Mouse (Mus musculus) T-cell, adult 2 months (primary cell): ENCODE measurements around the gene Col1a1.

Experiments used
- DNase-seq: peaks from one replicate; pipeline ENCODE4 v3.0.0; 2022; ENCODE audit warnings: low spot score

Col1a1 gene

DNA sequence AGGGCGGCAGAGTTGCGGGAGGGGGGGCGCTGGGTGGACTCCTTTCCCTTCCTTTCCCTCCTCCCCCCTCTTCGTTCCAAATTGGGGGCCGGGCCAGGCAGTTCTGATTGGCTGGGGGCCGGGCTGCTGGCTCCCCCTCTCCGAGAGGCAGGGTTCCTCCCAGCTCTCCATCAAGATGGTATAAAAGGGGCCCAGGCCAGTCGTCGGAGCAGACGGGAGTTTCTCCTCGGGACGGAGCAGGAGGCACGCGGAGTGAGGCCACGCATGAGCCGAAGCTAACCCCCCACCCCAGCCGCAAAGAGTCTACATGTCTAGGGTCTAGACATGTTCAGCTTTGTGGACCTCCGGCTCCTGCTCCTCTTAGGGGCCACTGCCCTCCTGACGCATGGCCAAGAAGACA lies at the start of gene Col1a1:
Gene Col1a1, plus strand, starts transcription at position 180 of the 400 bp plus-strand sequence.
- DNase-seq = no peak

- no peak for DNase-seq
These were observed 44.9 kb upstream of the Col1a1 start for GRCm38 (mm10) chr11:94891155-94891554.

- no peak for DNase-seq
These were observed 39.2 kb upstream of the Col1a1 start for GRCm38 (mm10) chr11:94896753-94897376.

GRCm38 (mm10) chr11:94901231-94901630 lies 34.8 kb upstream of the Col1a1 start:
- no peak for DNase-seq

DNA sequence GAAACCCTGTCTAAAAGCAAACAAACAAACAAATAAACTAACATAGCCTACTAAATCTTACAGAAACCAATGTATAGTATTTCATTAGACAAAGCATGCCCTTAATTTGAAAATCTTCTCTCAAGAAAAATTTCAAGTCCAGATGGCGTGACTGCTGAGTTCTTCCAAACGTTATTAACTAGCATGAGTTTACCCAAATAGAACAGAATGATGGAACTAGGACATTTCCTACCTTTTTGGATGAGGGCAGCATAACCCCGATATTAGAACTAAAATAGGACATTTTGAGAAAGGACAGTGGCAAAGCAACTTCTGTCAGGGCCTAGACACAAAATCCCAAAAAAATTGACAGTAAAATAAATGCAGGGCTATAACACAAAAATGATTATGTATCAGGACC lies 31.7 kb upstream of the Col1a1 start:
- no peak for DNase-seq

GRCm38 (mm10) chr11:94910971-94911370 lies 25.1 kb upstream of the Col1a1 start:
- DNase-seq = no peak

DNA sequence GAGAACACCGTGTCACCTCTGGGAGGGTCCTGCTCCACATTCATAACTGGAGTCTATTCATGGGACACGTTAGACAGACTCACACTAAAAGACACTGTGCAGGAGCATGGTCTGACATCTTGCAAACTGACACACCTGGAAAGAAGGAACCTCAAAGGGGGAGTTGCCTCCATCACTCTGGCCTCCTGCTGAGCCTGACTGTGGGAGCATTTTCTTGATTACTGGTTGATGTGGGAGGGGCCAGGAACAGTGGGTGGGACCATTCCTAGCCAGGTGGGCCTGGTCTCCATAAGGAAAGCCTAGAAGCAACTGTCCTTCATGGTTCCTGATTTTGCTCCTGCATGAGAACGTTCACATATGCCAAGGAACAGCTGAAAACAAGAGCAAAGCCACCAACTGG lies 23.5 kb upstream of the Col1a1 start:
- DNase-seq = no peak

- DNase-seq = no peak
These were observed 22.5 kb upstream of the Col1a1 start for GRCm38 (mm10) chr11:94913302-94914090.

DNA sequence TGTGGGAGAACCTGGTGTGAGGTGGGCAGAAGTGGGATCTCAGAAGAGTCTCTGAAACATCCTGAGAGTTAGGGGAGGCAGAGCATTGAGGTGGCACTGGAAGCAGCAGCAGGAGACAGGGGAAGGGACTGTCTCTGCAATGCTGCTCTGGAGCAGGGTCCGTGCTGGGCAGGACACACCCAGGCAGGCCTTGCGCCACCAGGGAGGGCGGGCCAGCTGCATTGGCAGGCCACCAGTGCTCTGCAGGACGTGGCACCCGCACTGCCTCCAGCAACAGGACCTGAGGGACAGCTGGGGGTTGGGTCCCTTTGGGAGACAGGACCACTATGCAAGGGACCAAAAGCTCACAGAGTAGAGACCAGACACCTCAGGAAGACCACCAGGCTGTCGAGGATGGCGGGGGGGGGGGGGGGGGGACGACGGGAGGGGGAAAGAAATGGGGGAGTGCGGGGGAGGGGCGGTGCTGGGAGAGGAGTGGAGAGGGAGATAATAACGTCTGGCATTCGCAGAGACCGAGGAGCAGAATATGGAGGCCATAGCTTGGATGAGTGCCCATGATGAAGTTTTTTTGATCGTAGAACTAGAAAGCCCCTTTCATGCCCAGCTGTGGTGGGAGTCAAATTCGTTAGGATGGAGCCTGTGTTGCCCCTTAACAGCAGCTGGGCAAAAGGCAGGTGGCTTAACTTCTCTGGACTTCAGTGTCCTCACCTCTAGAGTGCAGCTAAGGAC lies 20.2 kb upstream of the Col1a1 start:
- DNase-seq = no peak

DNA sequence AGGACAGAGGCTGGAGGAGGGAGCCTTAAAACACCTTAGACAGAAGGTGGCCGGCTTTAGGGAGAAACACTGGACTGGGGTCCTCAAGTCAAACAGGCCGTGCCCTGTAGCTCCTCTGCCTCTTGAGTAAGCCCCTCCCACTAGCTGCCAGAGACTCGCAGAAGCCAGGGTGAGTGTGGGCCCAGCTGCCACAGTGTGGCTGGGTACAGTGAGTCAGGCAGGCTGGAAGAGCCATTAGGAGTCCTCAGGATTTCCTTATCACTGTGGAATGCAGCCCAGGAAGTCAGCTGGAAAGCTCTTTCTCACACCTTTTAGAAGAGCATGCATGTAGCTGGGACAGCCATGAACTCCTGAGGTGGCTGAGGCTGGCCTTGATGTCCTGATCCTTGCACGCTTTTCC lies 19.5 kb upstream of the Col1a1 start:
- no peak for DNase-seq

- no peak for DNase-seq
These were observed 18.3 kb upstream of the Col1a1 start for GRCm38 (mm10) chr11:94917717-94918116.

DNA sequence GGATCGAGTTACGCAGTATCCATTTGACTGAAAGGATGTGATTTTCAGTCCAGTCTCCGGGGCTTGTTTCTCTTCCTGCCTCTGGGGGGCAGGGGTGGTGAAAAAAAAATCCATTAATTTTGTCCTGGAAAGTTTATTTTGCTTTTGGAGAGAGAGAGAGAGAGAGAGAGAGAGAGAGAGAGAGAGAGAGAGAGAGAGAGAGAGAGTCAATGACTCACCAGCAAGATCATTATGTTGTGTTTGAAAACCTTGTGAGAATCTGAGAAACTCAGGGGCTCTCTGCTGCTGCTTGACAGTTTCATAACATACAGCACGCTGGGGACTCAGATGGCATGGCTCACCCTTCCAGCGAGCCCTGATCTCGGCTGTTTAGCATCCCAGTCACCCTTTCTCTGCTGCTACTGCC lies 15.0 kb upstream of the Col1a1 start:
- DNase-seq = no peak

DNA sequence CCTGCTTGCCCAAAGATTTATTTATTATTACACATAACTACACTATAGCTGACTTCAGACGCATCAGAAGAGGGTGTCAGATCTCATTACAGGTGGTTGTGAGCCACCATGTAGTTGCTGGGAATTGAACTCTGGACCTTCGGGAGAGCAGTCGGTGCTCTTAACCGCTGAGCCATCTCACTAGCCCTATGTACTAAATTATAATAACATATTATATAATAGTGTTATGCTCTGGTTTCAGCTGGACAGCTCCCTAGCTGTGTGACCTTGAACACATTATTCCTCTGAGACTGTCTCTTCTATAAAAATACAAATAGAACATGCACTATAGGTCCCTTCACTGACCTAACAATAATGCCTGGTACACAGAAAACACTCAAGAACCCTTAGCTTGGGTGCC lies 11.0 kb upstream of the Col1a1 start:
- no peak for DNase-seq

GRCm38 (mm10) chr11:94926431-94926830 lies 9.6 kb upstream of the Col1a1 start:
- no peak for DNase-seq

DNA sequence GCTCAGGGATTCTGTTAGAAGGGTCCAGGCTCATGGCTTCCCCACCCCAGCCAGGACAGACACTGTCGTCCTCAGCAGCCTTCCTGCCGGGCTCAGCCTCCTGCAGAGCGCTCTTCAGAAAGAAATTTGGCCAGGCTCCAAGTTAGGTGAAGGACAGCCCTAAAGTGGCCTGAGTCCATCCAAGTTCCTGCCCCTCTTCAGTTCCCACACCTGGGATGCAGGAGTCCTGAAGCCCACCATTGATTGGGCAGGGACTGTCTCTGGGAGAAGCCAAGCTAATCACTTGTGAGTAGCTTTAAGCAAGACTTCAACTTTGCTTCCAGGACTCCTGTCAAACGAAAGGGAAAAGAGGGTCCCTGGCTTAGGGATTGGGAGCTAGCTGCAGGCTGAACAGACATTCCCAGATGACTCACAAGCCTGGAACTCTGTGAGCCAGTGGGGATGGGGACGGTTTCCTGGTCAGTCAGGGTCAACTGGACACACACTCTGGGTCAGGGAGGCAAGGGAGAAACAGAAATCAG lies 8.2 kb upstream of the Col1a1 start:
- DNase-seq = no peak

DNA sequence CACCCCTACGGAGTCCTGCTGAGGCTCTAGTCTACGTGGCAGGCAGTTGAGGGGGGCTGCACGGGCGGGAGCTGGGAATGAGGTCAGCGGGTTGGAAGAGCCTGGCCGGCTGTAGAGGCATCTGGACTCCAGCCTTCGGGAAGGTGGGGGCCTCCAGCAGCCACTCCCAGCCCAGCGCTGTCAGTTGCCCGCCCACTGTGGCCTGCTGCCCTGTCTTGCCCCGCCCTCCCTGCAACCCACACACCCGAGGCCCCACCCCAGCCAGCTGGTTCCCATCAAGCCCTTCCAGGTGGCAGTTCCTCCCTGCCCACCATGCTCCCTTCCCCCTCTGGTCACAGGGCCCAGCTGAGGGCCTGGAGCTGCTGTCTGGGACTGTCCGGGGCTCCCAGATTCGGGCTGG lies 7.2 kb upstream of the Col1a1 start:
- DNase-seq = no peak

DNA sequence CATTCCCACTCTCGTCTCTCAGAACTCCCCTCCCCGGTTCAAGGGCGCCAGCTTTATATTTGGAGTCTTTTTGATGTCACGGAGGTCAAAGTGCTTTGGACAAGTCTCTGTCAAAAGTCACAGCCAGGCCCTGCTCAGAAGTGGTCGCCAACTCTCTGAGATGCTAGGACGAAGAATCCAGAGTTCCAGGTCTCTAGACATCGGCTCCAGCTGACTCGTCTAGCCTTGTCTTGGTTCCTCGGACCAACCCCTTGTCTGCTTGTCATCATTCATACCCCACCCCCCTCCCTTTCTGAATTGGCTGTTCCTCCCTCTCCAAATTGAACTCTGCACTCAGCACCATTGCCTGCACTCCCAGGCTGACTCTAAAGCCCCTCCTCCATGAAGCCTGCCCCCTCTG lies 6.4 kb upstream of the Col1a1 start:
- DNase-seq = no peak

- DNase-seq = no peak
These were observed 5.9 kb upstream of the Col1a1 start for GRCm38 (mm10) chr11:94930151-94930550.

GRCm38 (mm10) chr11:94933584-94933983 lies 2.4 kb upstream of the Col1a1 start:
- DNase-seq = no peak

DNA sequence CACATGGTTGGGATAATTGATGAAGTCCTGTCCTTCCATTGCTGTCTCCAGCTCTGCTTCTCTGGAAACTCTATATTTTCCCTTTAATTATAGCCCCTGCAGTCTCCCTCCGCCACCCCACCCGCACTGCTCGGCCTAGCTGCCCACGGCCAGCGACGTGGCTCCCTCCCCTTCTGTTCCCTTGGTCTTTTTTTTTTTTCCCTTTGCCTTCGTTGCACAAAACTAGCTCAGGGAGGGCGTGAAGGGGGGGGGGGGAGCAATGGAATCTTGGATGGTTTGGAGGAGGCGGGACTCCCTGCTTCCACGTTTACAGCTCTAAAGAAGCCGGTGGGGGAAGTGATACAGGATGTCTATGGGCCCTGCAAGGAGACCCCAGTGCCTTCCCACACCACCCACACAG lies 1.5 kb upstream of the Col1a1 start:
- no peak for DNase-seq

- DNase-seq = peak; percentile 71
These were observed 849 bp downstream of the Col1a1 start for GRCm38 (mm10) chr11:94936851-94937295.

DNA sequence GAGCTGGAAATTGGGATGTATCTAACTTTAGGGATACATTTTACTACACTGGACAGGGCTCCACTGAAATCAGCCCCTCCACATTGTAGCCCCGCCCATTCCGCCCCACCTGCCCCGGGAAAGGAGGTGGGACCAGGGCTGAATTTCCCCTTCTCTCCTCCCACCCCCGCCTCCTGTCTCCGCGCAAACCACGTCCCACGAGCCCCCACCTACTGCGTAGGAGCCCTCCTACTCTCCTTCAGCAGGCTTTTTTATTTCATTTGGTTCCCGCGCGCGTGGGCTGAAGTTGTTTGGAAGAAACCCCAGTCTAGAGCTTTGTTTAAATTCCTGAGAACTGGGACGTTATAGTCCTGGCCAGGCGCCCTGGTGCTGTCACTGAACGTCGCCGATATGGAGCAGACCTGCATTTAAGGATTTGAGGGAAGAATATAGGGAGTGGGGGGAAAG lies 1.3 kb downstream of the Col1a1 start:
- no peak for DNase-seq

GRCm38 (mm10) chr11:94937787-94938186 lies 1.8 kb downstream of the Col1a1 start:
- no peak for DNase-seq
